Mouse (Mus musculus): ENCODE data around the gene Gnat3. TPM values are rescaled to one million over a fixed set of nuclear protein-coding genes. Genes with fewer than 3 reads are reported as not detected.

Gnat3 gene
- polyA plus RNA-seq (2012; rRNA removed): not detected in 2 replicates

DNA sequence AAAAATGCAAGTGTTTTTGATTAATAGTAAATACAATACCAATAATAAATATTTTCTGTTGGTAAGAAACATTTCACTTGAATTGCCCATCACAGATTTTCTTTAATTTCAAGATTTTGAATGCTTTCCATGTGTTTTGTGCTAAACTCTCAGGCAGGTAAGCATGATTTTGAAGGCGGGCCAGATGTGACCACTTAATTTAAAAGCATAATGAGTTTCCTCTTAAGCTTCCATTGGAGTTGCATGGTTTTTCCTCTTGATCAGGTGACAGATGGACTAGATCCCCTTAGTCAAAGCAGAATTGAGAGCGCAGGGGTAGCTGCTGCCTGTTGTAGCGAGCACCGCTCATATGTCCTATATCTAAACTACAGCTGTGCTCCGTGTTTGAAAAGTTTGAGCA, at the start of gene Gnat3:
Gnat3 (plus strand) TSS at position 301 of the 400 bp plus-strand sequence.

Other genes starting within 250 kb of the Gnat3 start
- gene Cd36, start 73.7 kb upstream of the Gnat3 start, polyA plus RNA-seq (2012; rRNA removed): 6.4 and 9.2 TPM in 2 replicates

Data from ovary, adult 2 months (tissue).